Mouse (Mus musculus) kidney, postnatal 14 days (tissue): ENCODE measurements around the gene Klhdc4.

ENCODE experiments used
- DNase-seq: peaks from one replicate; pipeline ENCODE4 v3.0.0; 2022; ENCODE audit warnings: mixed read lengths

The Klhdc4 gene

GRCm38 (mm10) chr8:121849303-121849702, 19.9 kb upstream of the Klhdc4 start:
- DNase-seq, result no peak

GRCm38 (mm10) chr8:121848495-121848894, 19.1 kb upstream of the Klhdc4 start:
- DNase-seq, result no peak

GRCm38 (mm10) chr8:121847987-121848386, 18.6 kb upstream of the Klhdc4 start:
- DNase-seq, result no peak

DNA sequence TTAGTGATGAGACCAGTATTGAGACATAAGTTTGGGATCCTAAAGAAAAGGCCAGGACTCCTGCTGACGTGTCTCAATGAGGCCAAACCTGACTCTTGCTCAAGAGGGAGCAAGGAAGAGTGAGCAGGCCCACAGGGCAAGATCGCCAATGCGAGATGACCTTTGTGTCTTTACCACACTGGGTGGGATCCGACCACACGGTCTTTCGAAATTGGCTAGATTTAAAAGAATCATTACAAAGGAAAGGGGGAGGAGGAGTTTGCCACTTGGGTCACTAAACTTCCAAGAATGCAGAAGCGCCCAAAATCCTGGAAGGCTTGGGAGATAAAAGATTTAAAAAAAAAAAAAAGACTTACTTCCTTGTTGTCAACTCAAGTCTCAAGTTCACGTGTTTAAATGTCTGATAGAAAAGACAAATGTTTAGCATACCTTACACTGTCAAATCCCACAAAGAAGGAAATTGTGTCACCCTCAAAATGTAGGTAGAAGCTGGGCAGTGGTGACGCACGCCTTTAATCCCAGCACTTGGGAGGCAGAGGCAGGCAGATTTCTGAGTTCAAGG, 18.0 kb upstream of the Klhdc4 start:
- DNase-seq, result no peak

- no peak for DNase-seq
Observed at GRCm38 (mm10) chr8:121846815-121847214, 17.4 kb upstream of the Klhdc4 start.

GRCm38 (mm10) chr8:121844765-121845164, 15.4 kb upstream of the Klhdc4 start:
- no peak for DNase-seq

DNA sequence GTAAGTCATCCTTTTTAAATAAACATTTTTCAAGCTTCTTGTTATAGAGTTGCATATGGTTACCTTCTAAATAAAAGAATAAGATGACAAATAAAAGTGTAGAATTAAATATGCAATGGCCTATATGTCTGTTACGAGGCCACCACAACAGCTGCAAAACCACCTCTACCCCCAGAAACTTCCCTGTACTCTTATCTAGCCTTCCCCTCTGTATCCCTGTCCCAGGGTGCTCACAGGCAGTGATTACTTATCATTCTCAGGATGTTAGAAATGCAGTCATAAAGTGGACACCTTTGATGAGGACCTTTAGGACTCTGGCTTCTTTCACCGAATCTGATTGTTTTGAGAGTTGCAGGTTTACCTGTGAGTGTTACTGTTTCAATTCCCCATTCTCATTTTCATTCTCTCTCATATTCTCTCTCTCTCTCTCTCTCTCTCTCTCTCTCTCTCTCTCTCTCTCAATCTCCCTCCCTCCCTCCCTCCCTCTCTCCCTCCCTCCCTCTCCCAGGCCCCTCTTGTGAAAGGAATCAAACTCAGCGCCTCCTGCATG, 13.9 kb upstream of the Klhdc4 start:
- no peak for DNase-seq

DNA sequence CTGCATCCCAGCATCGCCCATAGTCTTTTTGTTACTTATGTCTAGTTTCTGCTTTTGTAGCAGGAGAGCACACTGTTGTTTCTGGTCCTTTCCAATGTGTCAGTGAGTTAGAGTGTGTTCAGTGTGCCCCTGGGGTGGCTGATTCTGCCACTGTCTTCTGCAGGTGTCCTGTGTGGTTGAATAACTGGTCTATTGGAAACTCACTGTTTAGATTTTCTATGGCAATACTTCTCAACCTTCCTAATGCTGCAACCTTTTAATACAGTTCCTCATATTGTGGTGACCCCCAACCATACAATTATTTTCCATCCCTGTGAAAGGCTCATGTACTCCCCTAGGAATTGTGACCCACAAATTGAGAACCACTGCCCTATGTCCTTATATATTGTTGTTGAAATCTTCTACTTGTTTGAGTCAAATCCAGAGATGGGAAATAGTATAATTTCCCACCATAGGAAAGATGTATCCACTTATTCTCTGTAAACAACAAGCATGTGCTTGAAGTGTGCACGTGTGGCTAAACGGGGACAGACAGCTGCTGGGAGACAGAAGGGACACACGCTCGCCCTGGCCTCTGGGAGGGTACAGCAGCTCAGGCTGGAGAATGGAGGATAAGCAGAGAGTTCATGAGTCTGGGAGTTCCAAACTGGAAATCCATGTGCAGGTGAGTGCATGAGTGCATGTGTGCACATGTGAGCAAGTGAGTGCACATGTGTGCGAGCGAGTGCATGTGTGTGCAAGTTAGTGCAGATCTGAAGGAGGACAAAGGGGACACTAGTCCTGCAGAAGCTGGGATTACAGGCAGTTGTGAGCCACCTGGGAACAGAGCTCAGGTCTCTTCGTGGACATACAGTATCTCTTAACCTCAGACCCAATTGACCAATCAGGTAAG, 12.9 kb upstream of the Klhdc4 start:
- no peak for DNase-seq

- peak; percentile 18 for DNase-seq
Observed at GRCm38 (mm10) chr8:121841242-121841641, 11.9 kb upstream of the Klhdc4 start.

- DNase-seq, result peak; percentile 64
Observed at GRCm38 (mm10) chr8:121832503-121832902, 3.1 kb upstream of the Klhdc4 start.

DNA sequence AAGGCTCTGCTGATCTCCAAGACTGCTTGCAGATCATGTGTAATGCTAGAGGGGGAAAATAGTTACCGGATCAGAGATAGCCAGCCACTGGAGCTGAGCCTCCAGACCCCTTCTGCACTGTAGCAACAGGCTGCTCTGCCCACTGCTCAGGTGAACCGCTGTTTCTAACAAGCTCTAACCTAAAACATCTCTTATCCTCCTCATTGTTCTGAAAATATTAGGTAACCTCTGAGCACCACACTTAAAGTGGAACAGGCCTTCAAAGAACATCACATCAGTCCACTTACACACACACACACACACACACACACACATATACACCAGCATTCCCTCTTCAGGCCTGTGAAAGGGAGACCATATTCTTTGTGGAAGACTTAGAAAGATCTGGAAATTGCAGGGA, 2.7 kb upstream of the Klhdc4 start:
- DNase-seq, result no peak

DNA sequence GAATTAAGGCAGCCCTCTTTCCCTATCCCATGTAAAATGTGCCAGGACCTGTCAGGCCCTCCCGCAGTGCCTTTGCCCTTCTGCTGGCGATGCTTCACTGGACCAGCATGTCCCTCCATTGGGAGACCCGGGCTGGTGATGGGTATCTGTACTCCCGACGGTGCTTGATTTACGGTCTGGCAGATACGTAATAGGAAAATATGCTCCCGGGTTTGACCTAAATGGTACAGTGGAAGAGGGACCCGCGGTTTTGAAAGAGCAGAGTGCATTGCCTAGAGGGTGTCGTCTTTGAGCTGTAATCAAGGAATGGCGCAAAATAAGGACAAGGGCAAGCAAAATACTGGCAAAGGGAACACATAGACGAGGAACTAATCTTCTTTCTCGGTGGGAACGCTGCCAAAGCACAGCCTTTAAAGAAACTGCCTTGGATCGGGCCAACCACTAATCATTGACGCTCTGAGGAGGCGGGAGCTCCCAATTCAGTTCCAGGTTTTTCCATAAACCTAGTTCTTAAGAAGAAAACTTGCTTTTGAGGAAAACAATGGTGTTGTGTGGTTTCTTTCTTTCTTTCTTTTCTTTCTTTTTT, 501 bp upstream of the Klhdc4 start:
- no peak for DNase-seq

- no peak for DNase-seq
Observed at GRCm38 (mm10) chr8:121828376-121829023, 869 bp downstream of the Klhdc4 start.

GRCm38 (mm10) chr8:121827726-121828125, 1.6 kb downstream of the Klhdc4 start:
- no peak for DNase-seq

- DNase-seq, result no peak
Observed at GRCm38 (mm10) chr8:121821770-121822169, 7.6 kb downstream of the Klhdc4 start.

DNA sequence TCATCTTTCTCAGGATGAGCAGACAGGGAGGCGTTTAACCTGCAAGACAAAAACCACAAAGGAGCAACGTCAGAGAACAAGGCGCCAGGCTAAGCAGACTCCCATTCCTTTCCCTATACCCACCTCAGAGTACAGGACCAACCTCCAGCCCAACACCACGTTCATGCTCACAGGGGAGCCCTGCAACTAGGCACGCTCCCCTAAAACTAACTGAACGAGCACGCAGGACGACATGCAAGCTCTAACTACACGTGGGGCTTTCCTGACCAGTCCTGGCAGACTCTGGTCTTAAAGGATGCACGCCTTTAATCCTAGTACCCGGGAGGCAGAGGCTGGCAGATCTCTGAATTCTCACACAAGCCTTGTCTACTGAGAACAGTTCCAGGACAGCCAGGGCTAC, 8.0 kb downstream of the Klhdc4 start:
- DNase-seq, result no peak

GRCm38 (mm10) chr8:121820840-121821239, 8.5 kb downstream of the Klhdc4 start:
- no peak for DNase-seq

DNA sequence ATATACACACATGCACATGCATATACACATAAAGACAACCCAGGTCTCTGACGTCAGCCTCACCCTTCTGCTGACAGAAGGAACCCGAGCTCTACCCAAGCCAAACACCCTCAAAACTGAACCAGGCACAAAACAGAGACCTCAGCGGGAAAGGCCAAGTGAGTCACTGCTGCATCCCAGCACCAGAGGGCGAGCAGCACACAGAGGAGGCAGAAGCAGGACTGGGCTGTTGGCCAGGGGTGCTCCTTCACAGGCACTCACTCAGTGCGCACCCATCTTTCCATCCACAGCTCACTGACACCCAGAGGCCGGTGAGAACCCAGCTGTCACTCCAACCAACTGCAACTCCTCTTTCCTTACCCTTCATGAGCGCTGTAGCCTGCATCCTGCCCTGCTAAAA, 11.1 kb downstream of the Klhdc4 start:
- no peak for DNase-seq

DNA sequence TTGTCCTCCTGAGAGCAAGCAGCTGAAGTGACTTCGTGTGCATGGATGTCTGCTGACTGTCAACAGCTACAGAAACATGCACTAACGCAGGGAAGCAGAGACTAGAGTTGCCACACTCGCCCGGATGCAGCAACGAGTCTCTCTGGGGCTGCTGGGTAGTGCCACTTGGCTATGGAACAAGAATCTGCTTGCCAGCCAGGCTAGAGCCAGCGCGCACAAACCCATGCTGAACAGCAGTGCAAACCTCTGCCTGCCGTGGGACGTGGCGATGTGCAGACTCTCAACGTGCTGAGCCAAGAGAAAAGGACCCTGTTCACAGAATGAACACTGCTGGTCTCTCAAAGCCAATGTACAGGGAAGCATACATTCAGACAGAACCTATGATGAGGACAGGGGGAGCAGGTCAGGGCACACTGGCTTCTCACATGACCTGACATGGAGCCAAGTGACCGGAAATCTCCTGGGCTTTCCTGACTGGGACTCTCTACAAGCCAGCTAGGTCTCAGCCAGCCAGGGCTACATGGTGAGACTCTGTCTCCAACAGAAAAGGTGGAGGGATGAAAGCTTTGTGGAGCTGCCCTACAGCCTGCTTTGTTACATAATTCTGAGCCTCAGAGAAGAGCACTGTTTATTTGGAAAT, 17.3 kb downstream of the Klhdc4 start:
- no peak for DNase-seq

DNA sequence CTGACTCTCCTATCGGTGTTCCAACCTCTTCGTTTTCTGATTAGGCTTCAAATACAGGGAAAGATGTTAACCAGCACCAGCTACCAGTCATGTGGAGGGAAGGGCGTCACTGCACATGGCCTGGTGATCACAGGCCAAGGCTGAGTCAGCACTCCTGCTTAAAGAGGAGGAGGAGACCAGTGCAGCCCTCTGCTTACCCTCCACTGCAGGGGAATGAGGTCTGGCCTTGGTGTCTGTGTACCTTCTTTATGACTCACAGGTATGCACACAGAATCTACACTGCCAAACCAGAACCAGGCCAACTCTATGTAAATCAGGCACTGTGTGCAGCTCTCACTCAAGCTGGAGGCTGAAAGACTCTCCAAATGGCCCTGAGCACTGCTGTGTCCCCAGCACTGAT, 17.9 kb downstream of the Klhdc4 start:
- no peak for DNase-seq

DNA sequence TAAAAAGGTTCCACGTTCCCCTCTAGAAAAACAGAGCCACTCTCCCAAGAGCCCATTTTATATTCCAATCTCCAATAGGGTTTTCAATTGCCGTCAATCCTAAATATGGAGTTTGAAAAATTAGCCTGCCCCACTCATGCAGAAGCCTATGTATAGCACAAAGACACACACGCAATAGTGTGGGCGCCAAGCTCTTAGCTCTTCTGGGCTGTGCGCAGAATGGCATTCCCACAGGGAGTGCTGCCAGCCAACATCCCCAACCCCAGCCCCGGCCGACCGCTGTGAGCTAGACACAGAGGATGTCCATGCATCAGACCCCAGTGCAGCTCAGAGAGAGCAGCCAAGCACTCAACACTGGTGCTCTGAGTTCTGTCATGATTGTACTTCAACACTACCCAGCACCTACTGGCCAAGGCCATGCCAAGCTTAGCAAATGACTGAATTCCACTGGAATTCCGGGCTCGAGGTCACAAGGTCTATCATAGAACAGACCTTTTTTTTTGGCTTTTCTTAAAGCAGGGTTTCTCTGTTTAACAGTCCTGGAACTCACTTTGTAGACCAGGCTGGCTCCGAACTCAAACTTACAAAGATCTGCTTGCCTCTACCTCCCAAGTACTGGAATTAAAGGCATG, 19.7 kb downstream of the Klhdc4 start:
- no peak for DNase-seq

GRCm38 (mm10) chr8:121808032-121808431, 21.3 kb downstream of the Klhdc4 start:
- DNase-seq, result no peak
